Mouse (Mus musculus) neural tube, embryonic 13.5 days (tissue): Measurements from ENCODE around the gene Ece2. TPM values are rescaled to one million over a fixed set of nuclear protein-coding genes. Genes with fewer than 3 reads are reported as not detected.
"Not testable (repeated sequence)": the region's sequence is repeated elsewhere in the genome, so short reads cannot be mapped to it uniquely, and the experiment has no call there.

Source experiments
- ATAC-seq: fragments of 200-750 bp; cut with Nextera tagmentation; 2 replicates; pipeline ENCODE4 v1.8.0; 2017; ENCODE audit warnings: low read depth, mild to moderate bottlenecking, moderate TSS enrichment, moderate library complexity
- H3K27ac ChIP-seq: fragments of 300-500 bp; sonication (generic); replicated peaks from 2 replicates; pipeline ENCODE4 v1.5.1; 2015; ENCODE audit warnings: moderate library complexity, mild to moderate bottlenecking, inconsistent platforms
- H3K27me3 ChIP-seq: fragments of 300-500 bp; sonication (generic); 2 replicates; pipeline ENCODE4 v1.6.1; 2015; ENCODE audit warnings: mild to moderate bottlenecking, inconsistent platforms
- H3K36me3 ChIP-seq: fragments of 300-500 bp; sonication (generic); 2 replicates; pipeline ENCODE4 v1.6.1; 2015; ENCODE audit warnings: mild to moderate bottlenecking, inconsistent platforms
- H3K4me1 ChIP-seq: fragments of 300-500 bp; sonication (generic); replicated peaks from 2 replicates; pipeline ENCODE4 v1.6.1; 2015; ENCODE audit warnings: inconsistent platforms
- H3K4me2 ChIP-seq: fragments of 300-500 bp; sonication (generic); 2 replicates; pipeline ENCODE4 v1.6.1; 2015; ENCODE audit warnings: inconsistent platforms, mild to moderate bottlenecking, moderate library complexity
- H3K4me3 ChIP-seq: fragments of 300-500 bp; sonication (generic); 2 replicates; pipeline ENCODE4 v1.5.1; 2015; ENCODE audit warnings: mild to moderate bottlenecking, inconsistent platforms
- H3K9ac ChIP-seq: fragments of 300-500 bp; sonication (generic); 2 replicates; pipeline ENCODE4 v1.6.1; 2015; ENCODE audit warnings: moderate library complexity, mild to moderate bottlenecking, inconsistent platforms
- H3K9me3 ChIP-seq: fragments of 300-500 bp; sonication (generic); 2 replicates; pipeline ENCODE4 v1.6.1; 2016; ENCODE audit warnings: inconsistent platforms
- WGBS: fragments of 180-500 bp; shearing (Covaris S2); methylation state at CpG from one replicate; pipeline ENCODE4 v1.1.7; 2015; 5-methylcytosine and 5-hydroxymethylcytosine counted together
- polyA plus RNA-seq: library from polyadenylated mRNA; unstranded; fragments of >200 nt; fragmentation: Nextera tagmentation; extraction: Ambion mirVana; gene quantifications from 2 replicates; pipeline ENCODE4 v1.2.1, GENCODE M21; 2015

The Ece2 gene
- polyA plus RNA-seq, 1 experiment from 2014 or later: 12.8 TPM

- WGBS: 69% methylated on average over 8 of the region's 8 CpGs
- no peak overlapping the region; the same call in none of the 2 replicates for H3K27ac ChIP-seq
- H3K27me3 ChIP-seq: no peaks in the 10 kb centered on the region
- H3K4me1 ChIP-seq: 0 out of 2 replicates have a peak, but pooled peaks cover 9% of the 10 kb centered on the region
- ATAC-seq: peak; percentile 70
- no peaks in the 10 kb centered on the region for H3K36me3 ChIP-seq
- H3K4me2 ChIP-seq: no peak overlapping the region; the same call in 1 of the 2 replicates
- no peak overlapping the region for H3K9ac ChIP-seq
- H3K4me3 ChIP-seq: no peak overlapping the region
- no peaks in the 10 kb centered on the region for H3K9me3 ChIP-seq
These were observed 8.7 kb downstream of the Ece2 start for GRCm38 (mm10) chr16:20638367-20638766.

GRCm38 (mm10) chr16:20642161-20642560 is 12.5 kb downstream of the Ece2 start:
- H3K4me2 ChIP-seq: no peak overlapping the region
- no peak overlapping the region for H3K27ac ChIP-seq
- H3K27me3 ChIP-seq: no peaks in the 10 kb centered on the region
- peak; percentile 37; the same call in 1 of the 2 replicates for ATAC-seq
- 2% methylated on average over 8 of the region's 8 CpGs for WGBS
- H3K36me3 ChIP-seq: no peaks in the 10 kb centered on the region
- H3K4me1 ChIP-seq: 0 out of 2 replicates have a peak, but pooled peaks cover 9% of the 10 kb centered on the region
- H3K4me3 ChIP-seq: no peak overlapping the region
- no peaks in the 10 kb centered on the region for H3K9me3 ChIP-seq
- no peak overlapping the region for H3K9ac ChIP-seq

DNA sequence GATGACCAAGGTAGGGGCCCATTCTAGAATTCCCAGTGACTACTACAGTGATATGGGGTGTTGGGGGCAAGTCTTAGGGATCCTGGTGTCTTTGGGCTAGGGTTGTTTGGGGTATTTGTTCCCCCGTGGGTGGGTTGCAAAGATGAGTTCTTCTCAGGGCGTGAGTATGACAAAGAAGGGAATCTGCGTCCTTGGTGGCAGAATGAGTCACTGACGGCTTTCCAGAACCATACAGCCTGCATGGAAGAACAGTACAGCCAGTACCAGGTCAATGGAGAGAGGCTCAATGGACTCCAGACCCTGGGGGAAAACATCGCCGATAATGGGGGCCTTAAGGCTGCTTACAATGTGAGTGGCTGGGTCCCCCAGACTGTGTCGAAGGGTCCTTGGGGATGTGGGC is 14.3 kb downstream of the Ece2 start:
- H3K9me3 ChIP-seq: no peaks in the 10 kb centered on the region
- H3K9ac ChIP-seq: no peak overlapping the region; the same call in 1 of the 2 replicates
- H3K4me1 ChIP-seq: 0 out of 2 replicates have a peak, but pooled peaks cover under 1% of the 10 kb centered on the region
- 87% methylated on average over 7 of the region's 7 CpGs for WGBS
- no peak for ATAC-seq
- H3K4me2 ChIP-seq: no peak overlapping the region
- no peak overlapping the region for H3K4me3 ChIP-seq
- H3K36me3 ChIP-seq: no peaks in the 10 kb centered on the region
- no peak overlapping the region for H3K27ac ChIP-seq
- no peaks in the 10 kb centered on the region for H3K27me3 ChIP-seq

DNA sequence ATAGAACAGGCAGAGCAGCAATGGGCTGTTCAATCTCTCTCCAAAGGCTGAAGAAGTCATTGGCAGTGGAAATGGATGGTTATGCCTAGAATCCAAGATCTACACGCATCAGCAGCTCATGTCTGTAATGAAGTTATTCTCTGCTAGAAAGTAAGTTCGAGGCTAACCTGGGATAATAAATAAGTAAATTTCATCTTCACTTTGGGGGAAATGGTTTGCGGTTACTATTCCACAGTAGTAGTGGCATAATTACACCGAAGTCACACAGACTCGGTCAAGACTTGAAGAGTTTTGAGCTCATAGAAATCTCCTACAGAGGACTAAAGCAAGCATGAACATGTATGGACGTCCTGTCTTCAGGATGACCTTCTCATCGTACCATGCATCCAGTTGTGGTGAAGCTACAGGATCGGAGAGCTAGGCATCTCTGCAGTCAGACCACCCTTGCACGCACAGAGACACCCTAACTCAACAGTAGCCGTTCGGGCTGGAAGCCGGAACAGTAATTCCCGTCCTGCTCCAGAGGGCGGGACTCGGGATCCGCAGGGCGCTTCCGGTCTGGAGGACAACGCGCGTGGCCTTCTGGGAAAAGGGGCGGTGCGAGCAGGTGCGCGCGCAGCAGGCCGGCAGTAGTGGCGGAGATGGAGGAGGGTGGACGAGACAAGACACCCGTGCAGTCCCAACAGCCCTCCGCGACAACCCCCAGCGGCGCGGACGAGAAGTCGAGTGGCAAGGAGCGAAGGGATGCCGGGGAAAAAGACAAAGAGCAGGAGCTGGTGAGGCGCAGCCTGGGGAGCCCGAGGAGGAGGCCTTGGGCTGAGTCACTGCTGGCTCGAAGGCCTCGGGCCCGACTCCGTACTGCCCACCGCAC is 21.7 kb downstream of the Ece2 start, which contains the start of gene Psmd2:
TSS of gene Psmd2 (plus strand) at position 577 of the 871 bp plus-strand sequence.
- 2% methylated on average over 46 of the region's 46 CpGs for WGBS
- H3K27ac ChIP-seq: peak within 1 kb of the TSS; percentile 88

DNA sequence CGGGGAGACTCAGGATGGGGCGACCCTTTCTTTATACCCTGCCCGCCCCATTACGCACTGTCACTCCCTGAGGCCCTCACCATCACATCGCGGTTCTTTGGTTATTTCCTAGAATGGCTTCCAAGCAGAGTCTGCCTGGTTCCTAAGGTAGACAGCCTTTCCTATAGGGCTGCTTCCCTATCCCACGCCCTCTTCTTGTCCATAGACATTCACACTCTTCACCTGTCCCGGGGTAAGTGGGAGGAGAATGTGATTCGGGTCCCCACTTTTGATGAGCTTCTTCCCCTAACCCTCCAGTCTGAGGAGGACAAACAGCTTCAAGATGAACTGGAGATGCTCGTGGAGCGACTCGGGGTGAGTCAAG is 22.3 kb downstream of the Ece2 start:
- no peak for ATAC-seq
- H3K4me2 ChIP-seq: peak overlapping the region; percentile 80
- 10% methylated on average over 12 of the region's 12 CpGs for WGBS
- peak overlapping the region; percentile 88 for H3K27ac ChIP-seq
- no peaks in the 10 kb centered on the region for H3K9me3 ChIP-seq
- peaks cover 19% of the 10 kb centered on the region for H3K4me1 ChIP-seq
- H3K36me3 ChIP-seq: peaks cover 26% of the 10 kb centered on the region
- peak overlapping the region; percentile 93 for H3K9ac ChIP-seq
- peak overlapping the region; percentile 86 for H3K4me3 ChIP-seq
- no peaks in the 10 kb centered on the region for H3K27me3 ChIP-seq

More for the DNA sequence above, 21.7 kb downstream of the Ece2 start, which contains the start of gene Psmd2:
- Histone ChIP-seq H3K4me1 (peaks cover 19% of the 10 kb centered on the region), H3K36me3 (peaks cover 20% of the 10 kb centered on the region), H3K9me3 (no peaks in the 10 kb centered on the region), H3K9ac (peak within 1 kb of the TSS; percentile 93), H3K4me2 (peak within 1 kb of the TSS; percentile 80), H3K4me3 (peak within 1 kb of the TSS; percentile 86), H3K27me3 (no peaks in the 10 kb centered on the region)
- peak; percentile 96 for ATAC-seq

DNA sequence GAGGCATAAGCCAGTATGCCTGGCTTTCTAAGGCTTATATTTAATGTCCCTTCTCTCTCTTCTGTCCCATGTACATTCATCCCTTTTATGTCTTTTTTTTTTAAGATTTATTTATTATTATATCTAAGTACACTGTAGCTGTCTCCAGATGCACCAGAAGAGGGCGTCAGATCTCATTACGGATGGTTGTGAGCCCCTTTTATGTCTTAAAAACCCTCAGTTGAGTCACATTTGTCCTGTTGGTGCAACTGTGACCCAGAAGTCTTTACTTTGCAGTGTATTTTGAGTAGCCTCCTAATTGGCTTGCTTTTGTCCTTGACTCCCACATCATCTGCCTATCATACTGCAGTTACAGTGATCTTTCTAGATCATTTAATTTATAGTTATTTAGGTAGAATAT is 23.7 kb downstream of the Ece2 start:
- H3K9ac ChIP-seq: no peak overlapping the region
- H3K4me3 ChIP-seq: 0 out of 2 replicates have a peak overlapping the region, but pooled peaks have one; percentile 86
- H3K27me3 ChIP-seq: no peaks in the 10 kb centered on the region
- WGBS: 62% methylated on average over 2 of the region's 2 CpGs
- H3K4me1 ChIP-seq: peaks cover 19% of the 10 kb centered on the region
- no peaks in the 10 kb centered on the region for H3K9me3 ChIP-seq
- no peak overlapping the region for H3K27ac ChIP-seq
- peaks cover 40% of the 10 kb centered on the region for H3K36me3 ChIP-seq
- no peak for ATAC-seq
- peak overlapping the region; percentile 80 for H3K4me2 ChIP-seq

GRCm38 (mm10) chr16:20657661-20658060 is 28.0 kb downstream of the Ece2 start:
- no peaks in the 10 kb centered on the region for H3K9me3 ChIP-seq
- peaks cover 8% of the 10 kb centered on the region for H3K4me1 ChIP-seq
- no peak for ATAC-seq
- no peak overlapping the region for H3K4me3 ChIP-seq
- H3K36me3 ChIP-seq: peaks cover 83% of the 10 kb centered on the region
- H3K4me2 ChIP-seq: no peak overlapping the region
- H3K27me3 ChIP-seq: no peaks in the 10 kb centered on the region
- WGBS: 88% methylated on average over 4 of the region's 4 CpGs
- H3K9ac ChIP-seq: no peak overlapping the region
- H3K27ac ChIP-seq: no peak overlapping the region

DNA sequence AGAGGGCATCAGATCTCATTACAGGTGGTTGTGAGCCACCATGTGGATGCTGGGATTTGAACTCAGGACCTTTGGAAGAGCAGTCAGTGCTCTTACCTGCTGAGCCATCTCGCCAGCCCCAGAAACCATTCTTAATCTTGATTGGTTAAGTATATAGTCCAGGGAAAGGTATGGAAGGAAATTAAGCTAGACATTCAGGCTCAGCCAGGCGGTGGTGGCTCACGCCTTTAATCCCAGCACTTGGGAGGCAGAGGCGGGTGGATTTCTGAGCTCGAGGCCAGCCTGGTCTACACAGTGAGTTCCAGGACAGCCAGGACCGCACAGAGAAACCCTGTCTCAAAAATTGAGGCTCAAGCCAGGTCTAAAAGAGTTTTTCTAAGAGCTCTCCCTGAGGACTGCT is 38.4 kb downstream of the Ece2 start, which contains the start of gene Eif4g1:
TSS of gene Eif4g1 (plus strand) at position 301 of the 400 bp plus-strand sequence.
- 85% methylated on average over 3 of the region's 6 CpGs for WGBS
- not testable (repeated sequence) for H3K9ac ChIP-seq, H3K27ac ChIP-seq, H3K9me3 ChIP-seq, H3K4me3 ChIP-seq, H3K4me2 ChIP-seq, H3K27me3 ChIP-seq, H3K4me1 ChIP-seq, ATAC-seq
- peaks cover 26% of the 10 kb centered on the region for H3K36me3 ChIP-seq

DNA sequence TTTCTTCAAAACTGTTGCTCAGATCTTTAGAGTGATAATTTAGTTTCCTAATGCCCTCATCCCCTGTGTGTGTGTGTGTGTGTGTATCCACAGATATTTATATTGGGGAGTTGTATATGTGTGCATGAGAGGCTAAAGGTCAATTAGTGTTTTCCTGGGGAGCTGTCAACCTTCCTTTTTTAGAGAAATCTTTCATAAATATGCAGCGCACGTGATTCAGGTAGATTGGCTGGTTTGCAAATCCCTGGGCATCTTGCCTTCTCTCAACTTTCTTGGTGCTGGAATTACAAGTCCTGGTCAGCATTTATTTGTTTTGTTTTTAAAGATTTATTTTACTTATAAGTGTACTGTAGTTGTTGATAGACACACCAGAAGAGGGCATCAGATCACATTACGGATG is 40.7 kb downstream of the Ece2 start:
- Histone ChIP-seq H3K27ac (no peak overlapping the region), H3K9me3 (no peaks in the 10 kb centered on the region), H3K4me2 (no peak overlapping the region), H3K27me3 (no peaks in the 10 kb centered on the region), H3K4me3 (no peak overlapping the region), H3K4me1 (peaks cover 25% of the 10 kb centered on the region), H3K9ac (no peak overlapping the region), H3K36me3 (peaks cover 15% of the 10 kb centered on the region)
- WGBS: 88% methylated on average over 3 of the region's 3 CpGs
- no peak for ATAC-seq

DNA sequence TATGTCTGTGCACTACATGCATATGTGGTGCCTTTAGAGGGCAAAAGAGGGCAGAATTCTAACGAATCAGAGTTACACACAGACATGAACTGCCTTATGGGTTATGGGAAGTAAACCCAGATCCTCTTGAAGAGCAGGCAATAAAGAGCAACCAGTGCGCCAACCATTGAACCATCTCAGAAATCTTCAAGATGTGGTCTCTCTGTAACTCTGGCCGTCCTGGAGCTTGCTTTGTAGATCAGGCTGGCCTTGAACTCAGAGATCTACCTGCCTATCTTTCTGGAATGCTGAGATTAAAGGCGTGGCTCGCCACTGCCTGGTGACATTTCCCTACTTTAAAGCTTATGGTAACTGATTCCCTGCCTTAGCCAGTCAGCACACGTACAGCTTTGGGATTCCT is 42.3 kb downstream of the Ece2 start:
- WGBS: 29% methylated on average over 6 of the region's 6 CpGs

GRCm38 (mm10) chr16:20672500-20672902 is 42.9 kb downstream of the Ece2 start:
- H3K4me1 ChIP-seq: peaks cover 29% of the 10 kb centered on the region
- H3K4me3 ChIP-seq: peak overlapping the region; percentile 81
- H3K9me3 ChIP-seq: no peaks in the 10 kb centered on the region
- H3K4me2 ChIP-seq: peak overlapping the region; percentile 95
- peak; percentile 97 for ATAC-seq
- no peaks in the 10 kb centered on the region for H3K27me3 ChIP-seq
- peak overlapping the region; percentile 93 for H3K27ac ChIP-seq
- H3K36me3 ChIP-seq: peaks cover 30% of the 10 kb centered on the region
- H3K9ac ChIP-seq: peak overlapping the region; percentile 93
- WGBS: 0% methylated on average over 38 of the region's 38 CpGs

More for the DNA sequence above, 42.3 kb downstream of the Ece2 start:
- no peak overlapping the region for H3K27ac ChIP-seq
- H3K9me3 ChIP-seq: no peaks in the 10 kb centered on the region
- no peaks in the 10 kb centered on the region for H3K27me3 ChIP-seq
- peaks cover 29% of the 10 kb centered on the region for H3K4me1 ChIP-seq
- ATAC-seq: no peak
- peak overlapping the region; percentile 81 for H3K4me3 ChIP-seq
- H3K36me3 ChIP-seq: peaks cover 24% of the 10 kb centered on the region
- peak overlapping the region; percentile 46; the same call in 1 of the 2 replicates for H3K9ac ChIP-seq
- peak overlapping the region; percentile 95 for H3K4me2 ChIP-seq

DNA sequence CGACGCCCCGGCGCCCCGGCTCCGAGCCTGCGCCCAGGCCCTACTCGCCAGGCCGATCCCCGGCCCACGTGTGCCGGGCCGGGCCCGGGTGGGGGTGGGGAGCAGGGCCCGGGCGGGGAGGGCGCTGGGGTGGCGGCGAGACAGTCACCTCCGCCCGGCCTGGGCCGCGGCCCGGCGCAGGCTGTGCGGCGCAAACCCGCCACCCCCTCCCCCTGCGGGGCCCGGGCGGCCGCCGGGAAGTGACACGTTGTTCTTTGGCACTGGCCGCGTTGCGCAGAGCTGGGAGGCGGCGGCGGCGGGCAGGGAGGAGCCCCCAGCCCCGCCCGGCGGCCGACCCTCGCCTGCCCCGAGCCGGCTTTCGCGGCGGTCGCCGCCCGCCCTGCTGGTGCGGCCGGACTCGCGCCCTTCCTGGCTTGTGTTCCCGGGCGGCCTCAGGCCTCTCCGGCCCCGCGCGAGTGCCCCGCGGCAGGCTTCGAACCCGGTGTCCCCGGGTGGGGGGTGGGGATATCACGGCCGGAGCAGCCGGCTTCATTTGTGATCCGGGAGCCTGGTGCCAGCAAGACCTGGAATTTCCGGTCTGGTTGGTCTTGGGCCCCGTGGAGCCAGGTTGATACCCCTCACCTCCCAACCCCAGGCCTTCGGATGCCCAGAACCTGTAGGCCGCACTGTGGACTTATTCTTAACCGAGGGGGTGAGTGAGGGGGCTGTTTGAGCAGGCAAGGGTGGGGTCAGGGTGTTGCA is 43.5 kb downstream of the Ece2 start:
- WGBS: under 1% methylated on average over 64 of the region's 78 CpGs
- Histone ChIP-seq H3K4me2 (peak overlapping the region; percentile 95), H3K27ac (peak overlapping the region; percentile 93), H3K4me1 (peaks cover 29% of the 10 kb centered on the region), H3K9me3 (no peaks in the 10 kb centered on the region), H3K9ac (peak overlapping the region; percentile 93), H3K36me3 (peaks cover 37% of the 10 kb centered on the region), H3K4me3 (peak overlapping the region; percentile 81), H3K27me3 (no peaks in the 10 kb centered on the region)
- peak; percentile 90 for ATAC-seq
